Mouse (Mus musculus) stomach, embryonic 16.5 days (tissue): Measurements from ENCODE around the gene Spryd7. TPM values are rescaled to one million over a fixed set of nuclear protein-coding genes. Genes with fewer than 3 reads are reported as not detected.

Source experiments
- ATAC-seq: fragments of 200-750 bp; cut with Nextera tagmentation; 2 replicates; pipeline ENCODE4 v1.8.0; 2017; ENCODE audit warnings: moderate number of reproducible peaks, moderate TSS enrichment; ENCODE audit not compliant: insufficient read depth, low FRiP score
- H3K27ac ChIP-seq: fragments of 300-500 bp; sonication (generic); 2 replicates; pipeline ENCODE4 v1.5.1; 2014; ENCODE audit warnings: low read length
- H3K27me3 ChIP-seq: fragments of 300-500 bp; sonication (generic); 2 replicates; pipeline ENCODE4 v1.6.1; 2014; ENCODE audit warnings: low read length, control low read depth, mixed read lengths; ENCODE audit not compliant: control insufficient read depth, insufficient read depth
- H3K36me3 ChIP-seq: fragments of 300-500 bp; sonication (generic); 2 replicates; pipeline ENCODE4 v1.6.1; 2014; ENCODE audit warnings: low read length; ENCODE audit not compliant: control insufficient read depth, insufficient read depth
- H3K4me1 ChIP-seq: fragments of 300-500 bp; sonication (generic); 2 replicates; pipeline ENCODE4 v1.6.1; 2014; ENCODE audit warnings: low read length, control low read depth, mixed read lengths; ENCODE audit not compliant: control insufficient read depth, insufficient read depth
- H3K4me2 ChIP-seq: fragments of 300-500 bp; sonication (generic); 2 replicates; pipeline ENCODE4 v1.6.1; 2014; ENCODE audit warnings: low read depth, low read length, mixed read lengths
- H3K4me3 ChIP-seq: fragments of 300-500 bp; sonication (generic); replicated peaks from 2 replicates; pipeline ENCODE4 v1.5.1; 2014; ENCODE audit warnings: mild to moderate bottlenecking, low read length
- H3K9ac ChIP-seq: fragments of 300-500 bp; sonication (generic); 2 replicates; pipeline ENCODE4 v1.6.1; 2014; ENCODE audit warnings: low read length
- H3K9me3 ChIP-seq: fragments of 300-500 bp; sonication (generic); replicated peaks from 2 replicates; pipeline ENCODE4 v1.6.1; 2016; ENCODE audit warnings: low read length, control low read depth; ENCODE audit not compliant: control insufficient read depth
- WGBS: fragments of 180-500 bp; shearing (Covaris S2); extraction: QIAGEN DNeasy Blood & Tissue Kit; methylation state at CpG from one replicate; pipeline ENCODE4 v1.1.7; 2014; 5-methylcytosine and 5-hydroxymethylcytosine counted together
- polyA plus RNA-seq: library from polyadenylated mRNA; unstranded; fragments of >200 nt; fragmentation: Nextera tagmentation; extraction: Ambion mirVana; gene quantifications from 2 replicates; pipeline ENCODE4 v1.2.1, GENCODE M21; 2015

Spryd7 gene
- polyA plus RNA-seq, 1 experiment from 2014 or later, result 22.6 TPM

DNA sequence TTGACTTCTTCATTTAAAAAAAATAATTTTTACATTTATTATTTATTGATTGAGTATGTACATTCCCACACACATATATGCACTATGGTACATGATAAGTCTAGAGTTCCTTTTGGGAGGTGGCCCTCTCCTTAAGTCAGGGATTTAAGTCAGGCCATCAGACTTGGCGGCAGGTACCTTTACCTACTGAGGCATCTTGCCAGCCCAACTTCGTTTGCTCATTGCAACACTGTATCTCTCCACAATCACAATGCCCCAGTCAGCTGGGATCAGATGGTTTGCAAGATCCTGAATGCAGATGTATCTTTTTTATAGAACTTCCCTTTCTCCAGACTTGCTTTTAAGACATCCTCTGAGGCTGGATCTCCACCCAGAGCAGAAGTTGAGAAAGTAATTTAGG, 32.9 kb downstream of the Spryd7 start:
- Histone ChIP-seq H3K27ac (no peak overlapping the region), H3K9me3 (no peaks in the 10 kb centered on the region), H3K4me1 (no peaks in the 10 kb centered on the region), H3K4me3 (no peak overlapping the region), H3K27me3 (no peaks in the 10 kb centered on the region), H3K36me3 (no peaks in the 10 kb centered on the region), H3K9ac (no peak overlapping the region), H3K4me2 (no peak overlapping the region)
- no peak for ATAC-seq
- WGBS, result 72% methylated on average over 2 of the region's 2 CpGs

DNA sequence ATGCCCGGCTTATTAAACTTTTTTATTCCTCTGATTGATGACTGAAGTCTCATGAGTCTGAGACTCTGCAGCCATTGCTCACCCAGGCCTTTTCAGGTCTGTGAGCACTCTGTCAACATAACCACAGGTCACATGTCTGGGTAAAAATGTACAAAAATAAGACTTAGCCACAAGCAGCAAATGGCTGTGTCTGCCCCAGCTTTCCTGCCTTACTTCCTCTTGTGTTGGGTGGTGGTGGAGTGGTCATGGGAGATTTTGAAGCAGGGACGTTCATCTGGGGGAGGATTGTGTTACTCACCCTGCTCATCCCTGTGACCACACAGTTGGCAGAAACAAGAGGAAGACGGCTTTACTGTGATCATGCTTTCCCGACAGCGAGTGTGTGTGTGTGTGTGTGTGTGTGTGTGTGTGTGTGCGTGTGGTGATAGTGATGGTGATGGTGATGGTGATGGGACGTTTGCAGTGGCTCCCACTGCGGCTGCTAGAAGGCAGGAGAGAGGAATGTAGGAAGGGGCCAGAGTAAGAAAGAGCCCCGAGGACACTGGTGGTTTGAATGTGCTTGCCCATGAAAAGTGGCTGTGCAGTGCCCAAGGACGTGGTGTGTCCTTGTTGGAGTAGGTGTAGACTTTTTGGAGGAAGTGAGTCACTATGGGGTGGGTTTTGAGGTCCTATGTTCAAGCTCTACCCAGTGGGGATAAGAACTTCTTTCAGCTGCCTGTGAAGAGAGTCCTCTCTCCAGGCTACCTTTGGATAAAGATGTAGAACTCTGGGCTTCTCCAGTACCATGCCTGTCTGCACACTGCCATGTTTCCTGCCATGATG, 37.8 kb downstream of the Spryd7 start:
- WGBS, result 81% methylated on average over 10 of the region's 10 CpGs
- H3K9me3 ChIP-seq, result no peaks in the 10 kb centered on the region

DNA sequence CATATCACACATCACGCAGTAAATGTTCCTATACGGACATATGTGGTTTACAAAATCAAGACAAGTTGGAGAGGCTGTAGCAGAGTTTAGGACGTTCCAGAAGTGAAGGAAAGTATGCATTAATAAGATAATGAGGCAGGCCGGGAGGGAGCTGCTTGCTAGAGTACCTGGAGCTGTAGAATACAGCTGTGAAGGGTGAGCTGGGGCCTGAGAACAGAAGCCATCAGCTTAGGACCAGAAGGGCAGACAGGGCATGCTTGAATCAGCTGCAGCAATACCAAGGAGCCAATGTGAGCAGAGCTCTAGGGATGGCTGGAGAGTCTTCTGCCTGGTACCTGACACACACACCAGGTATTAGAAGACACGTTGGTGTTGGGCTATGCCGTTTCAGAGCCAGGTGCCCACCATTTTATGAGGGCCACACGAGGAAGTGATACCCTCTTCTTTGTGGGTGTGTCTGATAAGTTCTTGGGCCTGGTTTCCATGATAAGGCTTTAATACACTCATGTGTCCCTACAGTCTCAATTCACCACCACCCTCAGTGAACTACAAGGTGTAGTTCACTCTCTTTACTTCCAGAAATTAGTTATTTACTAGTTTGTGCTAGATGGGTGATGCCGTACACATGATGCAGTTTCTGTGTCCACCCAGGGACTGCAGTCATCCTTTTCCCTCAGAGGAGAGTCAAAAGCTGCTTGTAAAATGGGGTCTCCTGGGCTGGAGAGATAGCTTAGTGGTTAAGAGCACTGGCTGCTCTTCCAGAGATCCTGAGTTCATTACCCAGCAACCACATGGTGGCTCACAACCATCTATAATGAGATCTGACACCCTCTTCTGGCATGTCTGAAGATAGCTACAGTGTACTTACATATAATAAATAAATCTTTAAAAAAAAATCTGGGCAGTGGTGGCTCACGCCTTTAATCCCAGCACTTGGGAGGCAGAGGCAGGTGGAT, 39.9 kb downstream of the Spryd7 start:
- Histone ChIP-seq H3K9ac (no peak overlapping the region), H3K9me3 (no peaks in the 10 kb centered on the region), H3K4me1 (no peaks in the 10 kb centered on the region), H3K4me3 (no peak overlapping the region), H3K27ac (no peak overlapping the region), H3K36me3 (no peaks in the 10 kb centered on the region), H3K4me2 (no peak overlapping the region), H3K27me3 (no peaks in the 10 kb centered on the region)
- 77% methylated on average over 9 of the region's 9 CpGs for WGBS
- no peak for ATAC-seq

More for the DNA sequence above, 37.8 kb downstream of the Spryd7 start:
- no peak overlapping the region for H3K27ac ChIP-seq
- H3K27me3 ChIP-seq, result no peaks in the 10 kb centered on the region
- no peak for ATAC-seq
- no peaks in the 10 kb centered on the region for H3K36me3 ChIP-seq
- no peak overlapping the region for H3K9ac ChIP-seq
- no peaks in the 10 kb centered on the region for H3K4me1 ChIP-seq
- H3K4me3 ChIP-seq, result no peak overlapping the region
- H3K4me2 ChIP-seq, result no peak overlapping the region

DNA sequence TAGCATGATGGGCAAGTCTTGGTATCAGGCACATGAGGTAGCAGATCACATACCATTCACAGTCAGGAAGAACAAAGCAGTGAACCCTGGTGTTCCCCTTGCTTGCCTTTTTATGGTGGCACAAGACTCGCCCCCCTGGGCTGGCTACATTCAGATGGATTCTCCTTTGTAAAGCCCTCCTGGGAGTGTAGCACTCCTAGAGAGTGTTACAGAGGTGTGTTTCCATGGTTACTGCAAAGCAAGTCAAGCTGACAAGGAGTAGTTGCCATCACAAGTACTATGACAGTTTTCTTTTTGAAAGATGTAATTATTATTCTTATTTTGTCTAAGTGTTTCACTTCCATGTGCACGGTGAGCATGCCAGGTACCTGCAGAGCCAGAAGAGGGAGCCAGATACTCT, 45.2 kb downstream of the Spryd7 start:
- no peak for ATAC-seq
- Histone ChIP-seq H3K9ac (no peak overlapping the region), H3K4me2 (no peak overlapping the region), H3K27me3 (no peaks in the 10 kb centered on the region), H3K36me3 (no peaks in the 10 kb centered on the region), H3K9me3 (peaks cover 3% of the 10 kb centered on the region; the same call in 1 of the 2 replicates), H3K27ac (no peak overlapping the region), H3K4me3 (no peak overlapping the region), H3K4me1 (no peaks in the 10 kb centered on the region)
- 69% methylated on average over 2 of the region's 2 CpGs for WGBS

DNA sequence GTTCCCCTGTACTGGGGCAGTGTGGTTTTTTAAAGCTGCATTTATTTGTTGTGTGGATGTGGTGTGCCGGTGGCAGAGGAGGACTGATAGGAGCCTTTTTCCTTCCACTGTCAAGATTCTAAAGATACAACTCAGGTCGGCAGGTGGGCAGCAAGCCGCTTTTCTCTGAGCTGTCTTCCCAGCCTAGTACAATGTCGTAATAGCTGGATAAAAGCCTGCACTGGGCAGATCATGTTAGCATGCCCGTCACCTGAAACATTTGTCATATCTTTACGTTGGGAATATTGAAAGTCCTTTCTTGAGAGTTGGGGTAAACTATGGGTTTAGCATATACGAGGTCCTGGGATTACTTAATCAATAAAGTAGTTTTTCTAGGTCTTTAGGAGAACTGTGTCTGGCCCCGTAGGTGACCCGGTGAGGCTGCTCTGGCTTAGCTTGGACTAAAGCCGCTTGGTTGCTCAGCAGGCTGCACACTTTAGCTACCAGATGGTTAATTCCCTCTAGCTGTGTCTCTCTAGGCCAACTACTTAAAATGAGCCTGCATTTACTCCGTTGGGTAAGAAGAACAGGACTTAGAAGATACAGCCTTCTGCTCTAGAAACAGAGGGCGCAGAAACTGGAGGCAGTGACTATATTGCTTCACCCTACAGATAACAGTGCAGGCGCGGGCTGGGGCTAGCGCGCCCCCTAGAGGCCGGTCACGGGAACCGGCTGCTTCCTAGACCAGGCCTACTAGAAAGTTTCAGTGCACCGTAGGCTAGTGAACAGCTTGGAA, 58.8 kb downstream of the Spryd7 start:
- no peak overlapping the region for H3K4me2 ChIP-seq
- H3K36me3 ChIP-seq, result no peaks in the 10 kb centered on the region
- no peaks in the 10 kb centered on the region for H3K9me3 ChIP-seq
- ATAC-seq, result peak; percentile 87
- no peak overlapping the region for H3K4me3 ChIP-seq
- no peak overlapping the region; the same call in 1 of the 2 replicates for H3K9ac ChIP-seq
- 40% methylated on average over 20 of the region's 20 CpGs for WGBS
- H3K27ac ChIP-seq, result no peak overlapping the region
- no peaks in the 10 kb centered on the region for H3K4me1 ChIP-seq
- no peaks in the 10 kb centered on the region for H3K27me3 ChIP-seq

DNA sequence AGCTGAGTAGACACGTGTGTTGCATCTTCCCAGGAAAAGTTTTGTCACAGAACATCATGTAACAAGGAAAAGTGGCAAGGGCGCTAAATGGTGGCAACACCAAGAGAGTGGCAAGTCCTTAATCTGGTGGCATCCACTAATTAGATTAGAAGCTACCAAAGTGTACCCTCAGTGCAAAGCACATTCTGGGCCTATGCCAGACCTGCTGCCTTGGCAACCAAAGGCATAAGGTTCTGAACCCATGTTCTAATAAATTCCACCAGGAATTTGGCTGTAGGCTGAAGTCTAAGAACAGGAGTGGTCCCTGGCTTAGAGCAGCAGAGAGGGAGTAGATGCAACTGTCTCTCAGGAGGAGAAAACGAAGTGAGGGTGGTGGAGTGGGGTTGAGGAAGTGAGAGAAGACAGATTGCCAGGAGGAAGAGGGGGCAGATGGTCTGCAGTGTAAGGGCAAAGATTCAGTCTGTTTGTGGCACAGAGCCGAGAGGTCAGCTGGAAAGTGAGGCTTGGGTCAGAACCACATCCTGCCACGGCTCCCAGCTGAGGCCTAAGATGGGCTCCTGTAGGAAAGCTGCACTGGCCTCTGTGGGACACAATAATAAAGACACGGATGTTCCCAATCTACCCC, 63.1 kb downstream of the Spryd7 start:
- H3K36me3 ChIP-seq, result no peaks in the 10 kb centered on the region
- H3K27me3 ChIP-seq, result no peaks in the 10 kb centered on the region
- H3K4me1 ChIP-seq, result no peaks in the 10 kb centered on the region
- ATAC-seq, result no peak
- no peak overlapping the region for H3K27ac ChIP-seq
- H3K9me3 ChIP-seq, result no peaks in the 10 kb centered on the region
- no peak overlapping the region for H3K4me2 ChIP-seq
- WGBS, result 61% methylated on average over 6 of the region's 6 CpGs
- H3K4me3 ChIP-seq, result no peak overlapping the region
- H3K9ac ChIP-seq, result no peak overlapping the region

Other genes starting within 250 kb of the Spryd7 start
- gene Arl11, start 247.1 kb downstream of the Spryd7 start, polyA plus RNA-seq, result 1.4 and 1.6 TPM in 2 replicates
- gene Ebpl, start 196.4 kb downstream of the Spryd7 start, polyA plus RNA-seq, result 7.4 and 8.8 TPM in 2 replicates
- 44.9 and 45.9 TPM in 2 replicates for gene Kpna3, start 117.0 kb downstream of the Spryd7 start, polyA plus RNA-seq
- gene Trim13, start 41.4 kb upstream of the Spryd7 start, polyA plus RNA-seq, result 22.6 and 26.3 TPM in 2 replicates
- gene Kcnrg, start 50.6 kb upstream of the Spryd7 start, polyA plus RNA-seq, result 0.81 and 1.0 TPM in 2 replicates